Mouse (Mus musculus) bone marrow macrophage, adult 2 months (primary cell): Measurements from ENCODE around the gene Rai14. TPM values are rescaled to one million over a fixed set of nuclear protein-coding genes. Genes with fewer than 3 reads are reported as not detected.

Experiments
- H3K27ac ChIP-seq: 2 replicates; pipeline ENCODE4 v1.5.1; 2012; ENCODE audit warnings: low read depth, low read length; ENCODE audit not compliant: insufficient read depth
- H3K4me1 ChIP-seq: 2 replicates; pipeline ENCODE4 v1.6.1; 2012; ENCODE audit warnings: low read length; ENCODE audit not compliant: control insufficient read depth, insufficient read depth
- H3K4me3 ChIP-seq: 2 replicates; pipeline ENCODE4 v1.5.1; 2012; ENCODE audit warnings: mild to moderate bottlenecking, low read length, moderate library complexity; ENCODE audit not compliant: insufficient read depth
- CTCF ChIP-seq: IDR thresholded peaks from 2 replicates; pipeline ENCODE4 v1.5.1; 2012; ENCODE audit warnings: low read depth, mild to moderate bottlenecking, low read length, moderate library complexity
- POLR2A ChIP-seq: IDR thresholded peaks from 2 replicates; pipeline ENCODE4 v1.6.1; 2012; ENCODE audit warnings: mild to moderate bottlenecking, low read depth, low read length, borderline replicate concordance
- polyA plus RNA-seq: library from polyadenylated mRNA; stranded (reverse); fragments of >200 nt; gene quantifications from 2 replicates; pipeline ENCODE4 v1.2.4, GENCODE M21; 2012; ENCODE audit not compliant: missing spikeins, insufficient read depth, insufficient read length

Rai14 gene
- polyA plus RNA-seq, 1 experiment, result 4.4 TPM

DNA sequence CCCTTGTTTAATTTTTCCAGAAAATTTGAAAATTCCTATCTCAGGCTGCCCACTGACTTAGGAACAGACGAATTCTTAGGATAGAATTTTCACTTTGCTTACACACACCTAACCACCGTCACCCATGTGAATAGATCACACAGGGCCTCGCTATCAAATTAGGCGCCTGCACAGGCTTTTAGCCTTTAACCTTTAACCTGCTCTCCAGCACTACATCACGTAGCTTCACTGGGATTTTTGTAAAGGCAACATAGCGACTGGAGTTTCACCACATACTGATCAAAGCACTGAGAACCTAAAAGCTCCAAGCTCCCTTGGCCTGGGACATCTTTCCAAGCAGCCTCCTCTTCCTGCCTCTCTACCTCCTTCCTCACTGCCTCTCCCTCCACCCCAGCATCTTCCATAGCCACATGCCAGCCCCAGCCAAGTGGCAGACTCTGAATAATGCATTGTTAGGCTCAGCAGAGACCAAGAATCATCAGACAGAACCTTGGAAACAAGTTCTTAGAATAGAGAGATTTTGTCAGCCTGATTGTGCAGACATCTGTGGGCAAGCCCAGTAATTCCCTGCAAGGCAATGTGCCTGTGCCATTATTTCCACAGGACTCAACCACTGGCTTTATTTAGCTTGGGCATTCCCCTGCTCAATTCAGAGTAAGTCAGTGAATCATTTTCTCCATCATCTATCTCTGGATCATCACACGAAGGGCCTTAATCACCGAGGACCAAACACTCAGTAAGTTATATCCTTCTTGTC, 17.8 kb downstream of the Rai14 start:
- TF ChIP-seq CTCF, result no peak
- no peak for TF ChIP-seq POLR2A
- no peak overlapping the region for H3K4me3 ChIP-seq
- H3K4me1 ChIP-seq, result peaks cover 11% of the 10 kb centered on the region
- H3K27ac ChIP-seq, result no peak overlapping the region

DNA sequence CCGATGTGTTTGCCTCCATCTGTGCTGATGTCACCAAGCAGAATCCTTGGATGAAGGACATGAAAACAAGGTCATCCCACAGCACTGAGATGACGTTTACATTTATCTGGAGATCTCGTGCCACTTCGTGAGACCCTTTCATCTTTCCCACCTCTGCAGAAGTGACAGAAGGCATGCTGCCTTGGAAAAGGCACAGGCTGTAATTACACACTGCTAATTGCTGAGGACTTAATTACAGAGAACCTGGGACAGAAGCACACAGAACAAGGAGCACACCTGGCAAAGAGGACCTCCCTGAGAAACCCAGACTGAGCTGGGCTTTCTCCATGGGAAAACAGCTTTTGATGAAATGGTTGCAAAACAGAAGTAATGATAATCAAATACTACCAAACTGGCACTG, 21.8 kb downstream of the Rai14 start:
- H3K4me1 ChIP-seq, result peaks cover 10% of the 10 kb centered on the region
- no peak overlapping the region for H3K4me3 ChIP-seq
- TF ChIP-seq POLR2A, result no peak
- no peak for TF ChIP-seq CTCF
- no peak overlapping the region for H3K27ac ChIP-seq

DNA sequence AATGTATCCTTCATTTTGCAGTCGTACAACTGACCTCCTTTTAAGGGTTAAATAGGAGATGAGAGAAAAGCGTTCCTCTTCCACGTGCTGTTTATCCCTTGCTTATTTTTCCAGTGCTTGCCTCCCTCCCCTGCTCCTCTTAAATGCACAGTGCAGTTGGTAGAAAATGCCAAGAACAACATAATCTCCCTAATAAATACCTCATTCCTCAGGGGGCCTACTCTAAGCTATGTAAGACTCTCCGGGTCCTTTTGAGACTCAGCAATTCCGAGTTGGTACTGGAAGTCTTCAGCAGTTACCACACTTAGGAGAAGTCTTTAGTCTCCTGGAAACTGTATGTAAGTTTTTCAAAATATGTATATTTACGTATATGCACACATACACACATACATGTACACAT, 22.9 kb downstream of the Rai14 start:
- no peak overlapping the region for H3K4me3 ChIP-seq
- peaks cover 4% of the 10 kb centered on the region; the same call in 1 of the 2 replicates for H3K4me1 ChIP-seq
- no peak overlapping the region for H3K27ac ChIP-seq
- TF ChIP-seq POLR2A, result no peak
- no peak for TF ChIP-seq CTCF

DNA sequence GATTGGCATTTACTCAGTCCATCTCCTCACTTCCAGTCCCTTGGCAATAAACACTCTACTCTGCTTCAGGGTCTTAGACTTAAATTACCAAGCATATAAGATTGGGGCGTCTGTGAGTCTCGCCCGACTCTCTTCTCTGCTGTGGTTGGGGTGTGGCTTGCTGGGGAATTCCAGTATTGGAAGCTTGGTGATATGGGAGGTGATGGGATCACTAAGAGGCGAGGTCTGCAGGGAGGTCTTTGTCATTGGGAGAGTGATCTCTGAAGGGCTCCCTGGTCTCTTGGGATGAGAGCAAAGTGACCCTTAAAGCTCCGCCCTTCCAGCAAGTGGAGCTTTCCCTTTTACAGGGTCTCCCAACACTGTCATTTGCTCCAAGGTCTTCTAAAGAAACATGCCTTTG, 23.5 kb downstream of the Rai14 start:
- H3K4me1 ChIP-seq, result peaks cover 4% of the 10 kb centered on the region; the same call in 1 of the 2 replicates
- no peak overlapping the region for H3K27ac ChIP-seq
- TF ChIP-seq POLR2A (no peak), CTCF (no peak)
- H3K4me3 ChIP-seq, result no peak overlapping the region

DNA sequence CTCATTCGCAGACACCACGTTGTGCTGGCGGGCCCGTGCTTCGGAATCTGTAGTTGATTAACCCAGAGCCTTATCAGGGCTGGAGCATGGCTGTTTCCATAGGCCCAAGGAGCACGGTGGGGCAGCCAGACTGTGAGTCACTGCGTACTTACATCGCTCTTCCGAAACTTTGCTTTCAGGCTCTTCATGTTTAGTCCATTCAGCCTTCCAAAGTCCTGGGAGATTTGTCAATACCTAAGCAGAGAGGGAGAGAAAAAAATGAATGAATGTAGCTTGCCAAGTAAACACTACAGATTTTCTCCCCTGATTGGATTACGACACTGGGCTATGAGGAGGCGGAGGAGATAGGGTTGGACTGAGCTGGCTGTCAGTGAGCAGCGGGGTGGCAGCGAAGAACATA, 24.2 kb downstream of the Rai14 start:
- Histone ChIP-seq H3K4me1 (peaks cover 4% of the 10 kb centered on the region; the same call in 1 of the 2 replicates), H3K4me3 (no peak overlapping the region), H3K27ac (no peak overlapping the region)
- TF ChIP-seq POLR2A, result no peak
- TF ChIP-seq CTCF, result no peak

DNA sequence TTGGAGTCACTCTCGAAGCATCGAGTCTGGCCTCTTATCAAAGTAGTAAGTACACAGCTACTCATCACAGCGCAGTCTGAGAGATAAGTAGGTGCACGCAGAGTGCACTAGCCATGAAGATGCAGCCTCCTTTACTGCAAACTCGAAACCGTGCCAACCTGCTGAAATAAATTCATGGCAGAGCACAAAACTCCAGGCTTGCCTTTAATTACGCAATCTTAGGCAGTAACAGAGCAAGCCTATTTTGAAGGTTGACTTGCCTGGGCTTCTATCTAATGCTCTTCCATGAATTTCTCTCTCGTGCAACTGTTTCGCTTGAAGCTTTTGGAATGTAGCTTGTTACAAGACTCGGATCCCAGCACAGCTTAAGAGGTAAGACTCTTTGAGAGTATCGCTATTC, 25.1 kb downstream of the Rai14 start:
- H3K4me3 ChIP-seq, result no peak overlapping the region
- H3K4me1 ChIP-seq, result peaks cover 4% of the 10 kb centered on the region; the same call in 1 of the 2 replicates
- H3K27ac ChIP-seq, result no peak overlapping the region
- no peak for TF ChIP-seq POLR2A
- no peak for TF ChIP-seq CTCF

DNA sequence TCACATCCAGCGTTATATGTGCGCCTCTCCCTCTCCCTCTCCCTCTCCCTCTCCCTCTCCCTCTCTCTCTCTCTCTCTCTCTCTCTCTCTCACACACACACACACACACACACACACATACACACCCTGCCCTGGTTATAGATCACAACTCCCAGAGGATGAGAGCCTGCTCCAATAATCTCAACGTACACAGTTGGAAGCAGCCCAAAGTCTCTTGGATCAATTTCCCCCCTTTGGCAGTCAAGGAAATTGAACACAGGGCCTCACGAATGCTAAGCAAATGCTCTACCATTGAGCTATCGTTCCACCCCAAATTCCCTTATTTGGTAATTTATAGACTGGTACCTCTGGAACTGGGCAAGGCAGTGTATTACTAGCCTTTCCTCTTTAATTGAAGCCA, 25.7 kb downstream of the Rai14 start:
- Histone ChIP-seq H3K4me1 (peaks cover 4% of the 10 kb centered on the region; the same call in 1 of the 2 replicates), H3K27ac (no peak overlapping the region), H3K4me3 (no peak overlapping the region)
- TF ChIP-seq CTCF (no peak), POLR2A (no peak)

DNA sequence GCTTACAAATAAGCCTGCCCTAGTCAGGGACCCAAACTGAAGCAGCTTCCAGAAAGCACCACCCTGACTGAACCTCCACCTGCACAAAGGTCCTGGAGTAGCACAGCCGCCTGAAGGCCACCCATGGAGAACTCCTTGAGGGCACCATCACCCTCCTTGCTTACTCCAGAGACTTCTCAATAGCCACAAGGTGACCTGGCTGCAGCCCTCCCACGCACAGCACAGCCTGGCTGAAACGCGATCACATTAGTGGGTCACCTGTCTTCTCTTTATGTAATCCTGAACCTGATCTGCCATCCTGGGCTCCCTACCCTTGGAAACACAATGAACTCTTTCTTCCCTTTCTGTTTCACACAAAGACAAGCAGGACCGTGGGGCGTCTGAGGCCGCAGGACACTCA, 27.1 kb downstream of the Rai14 start:
- Histone ChIP-seq H3K4me1 (peaks cover 4% of the 10 kb centered on the region; the same call in 1 of the 2 replicates), H3K4me3 (no peak overlapping the region), H3K27ac (no peak overlapping the region)
- TF ChIP-seq POLR2A, result no peak
- no peak for TF ChIP-seq CTCF

DNA sequence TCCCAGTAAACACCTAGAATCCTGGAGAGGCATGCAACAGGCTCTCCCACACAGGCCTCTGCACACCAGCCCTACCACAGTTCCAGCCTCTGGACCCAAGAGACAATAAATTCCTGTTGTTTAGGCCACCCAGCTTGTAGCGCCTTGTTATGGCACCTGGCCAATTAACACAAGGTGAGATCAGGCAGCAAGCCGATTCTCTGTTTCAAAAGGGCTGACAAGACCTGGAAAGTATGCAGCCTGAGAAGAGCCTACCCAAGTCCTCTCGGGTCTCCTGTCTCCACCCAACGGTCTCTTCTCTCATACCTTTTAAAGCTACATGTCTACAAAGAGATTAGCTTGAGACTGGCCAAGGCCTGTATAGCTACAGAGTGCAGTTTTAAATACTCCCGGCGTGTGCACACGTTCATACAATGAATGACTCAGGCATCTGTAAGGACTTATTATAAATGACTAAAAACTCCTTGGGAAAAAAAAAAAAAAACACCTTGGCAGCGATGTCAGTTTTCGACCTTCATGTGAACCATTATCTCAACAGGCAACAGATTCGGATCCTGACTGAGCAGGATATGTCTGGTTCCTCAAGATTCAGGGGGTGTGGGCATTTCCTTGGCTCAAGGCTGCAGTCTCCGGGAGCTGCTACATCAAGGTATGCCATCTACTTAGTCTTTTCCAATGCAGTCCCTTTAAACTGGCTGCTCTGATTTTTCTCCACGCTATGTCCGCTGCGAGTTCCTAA, 28.6 kb downstream of the Rai14 start:
- TF ChIP-seq POLR2A, result no peak
- TF ChIP-seq CTCF, result no peak
- Histone ChIP-seq H3K4me3 (no peak overlapping the region), H3K4me1 (peaks cover 4% of the 10 kb centered on the region; the same call in 1 of the 2 replicates), H3K27ac (no peak overlapping the region)

DNA sequence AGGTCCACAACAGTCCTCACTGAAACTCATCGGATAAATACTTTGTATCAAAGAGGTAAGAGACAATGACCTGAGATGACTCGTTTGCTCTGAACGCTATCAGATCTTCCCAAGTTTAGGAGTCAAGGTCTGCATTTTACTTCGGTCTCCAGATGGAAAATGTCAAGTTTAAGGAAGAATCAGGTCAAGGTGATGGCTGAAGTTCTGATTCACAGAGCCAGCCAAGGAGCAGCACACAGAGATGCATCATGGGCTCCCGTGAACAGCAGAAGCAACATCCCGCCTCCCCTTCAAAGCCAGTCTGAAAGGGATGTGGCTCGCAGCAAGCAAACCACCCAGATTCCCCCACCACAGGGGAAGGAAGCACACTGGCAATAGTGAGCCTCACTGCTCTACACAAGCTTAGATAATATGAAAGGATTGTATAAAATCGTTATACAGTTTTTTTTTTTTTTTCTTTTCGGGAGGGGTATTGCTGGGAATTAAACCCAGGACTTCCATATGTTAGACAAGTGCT, 30.7 kb downstream of the Rai14 start:
- Histone ChIP-seq H3K4me1 (no peaks in the 10 kb centered on the region), H3K4me3 (no peak overlapping the region), H3K27ac (no peak overlapping the region)
- TF ChIP-seq CTCF (no peak), POLR2A (no peak)
